Mouse (Mus musculus) CH12.LX (cell line): ENCODE measurements around the gene Samd10. TPM values are rescaled to one million over a fixed set of nuclear protein-coding genes. Genes with fewer than 3 reads are reported as not detected.

Experiments
- DNase-seq: peaks from one replicate; pipeline ENCODE4 v3.0.0-alpha.2; 2013; ENCODE audit errors: extremely low read depth
- H3K27ac ChIP-seq: 2 replicates; pipeline ENCODE4 v1.5.1; 2012; ENCODE audit warnings: low read depth, mild to moderate bottlenecking, control low read depth, moderate library complexity; ENCODE audit not compliant: insufficient read depth
- H3K27me3 ChIP-seq: replicated peaks from 2 replicates; pipeline ENCODE3; 2012; ENCODE audit warnings: inconsistent platforms
- H3K36me3 ChIP-seq, 2 experiments: replicated peaks in 1 of 2; 2 replicates each; pipeline versions ENCODE3 to v1.6.1; 2012; ENCODE audit warnings: inconsistent platforms in 1 of 2, low read length in 1 of 2, mild to moderate bottlenecking in 1 of 2, mixed read lengths in 1 of 2, moderate library complexity in 1 of 2; ENCODE audit not compliant: control insufficient read depth in 1 of 2, insufficient read depth in 1 of 2
- H3K4me1 ChIP-seq, 2 experiments: 2 replicates each; pipeline ENCODE4 v1.6.1; 2012; ENCODE audit warnings: inconsistent platforms in 1 of 2, moderate library complexity in 1 of 2; ENCODE audit not compliant: insufficient read depth in 2 of 2, control insufficient read depth in 1 of 2
- H3K4me2 ChIP-seq: 2 replicates; pipeline ENCODE4 v1.6.1; 2012; ENCODE audit warnings: low read depth, mild to moderate bottlenecking, control low read depth; ENCODE audit not compliant: poor library complexity, insufficient read depth, severe bottlenecking
- H3K4me3 ChIP-seq, 3 experiments: fragments of 150-350 bp in 1 of 3; sonication (generic) in 1 of 3; replicated peaks in 1 of 3; 2 replicates each; pipeline versions ENCODE3 to v1.5.1; 2011 to 2012; ENCODE audit warnings: low read depth in 2 of 3, low read length in 2 of 3, mild to moderate bottlenecking in 2 of 3, moderate library complexity in 2 of 3, control low read depth in 1 of 3, improper control_type of control experiment in 1 of 3, inconsistent platforms in 1 of 3, mixed read lengths in 1 of 3; ENCODE audit not compliant: poor library complexity in 1 of 3
- H3K79me2 ChIP-seq: replicated peaks from 2 replicates; pipeline ENCODE4 v1.6.1; 2012; ENCODE audit warnings: mild to moderate bottlenecking, moderate library complexity; ENCODE audit not compliant: control insufficient read depth, poor library complexity, insufficient read depth, severe bottlenecking; ENCODE audit errors: extremely low read depth
- H3K9ac ChIP-seq: 2 replicates; pipeline ENCODE4 v1.6.1; 2012; ENCODE audit warnings: low read depth, mild to moderate bottlenecking, control low read depth, moderate library complexity; ENCODE audit not compliant: insufficient read depth
- H3K9me3 ChIP-seq: replicated peaks from 2 replicates; pipeline ENCODE3; 2012; ENCODE audit warnings: low read length, inconsistent platforms, mixed read lengths
- BHLHE40 ChIP-seq: IDR thresholded peaks from 2 replicates; pipeline ENCODE4 v1.6.1; 2011; ENCODE audit warnings: mild to moderate bottlenecking, low read depth, low read length, improper control_type of control experiment
- CHD2 ChIP-seq: IDR thresholded peaks from 2 replicates; pipeline ENCODE4 v1.6.1; 2011; ENCODE audit warnings: low read length, improper control_type of control experiment
- CTCF ChIP-seq, 2 experiments: IDR thresholded peaks in 1 of 2; conservative IDR thresholded peaks in 1 of 2; 2 replicates each; pipeline ENCODE4 v1.5.1; 2011 to 2012; ENCODE audit warnings: low read depth in 2 of 2, low read length in 2 of 2, improper control_type of control experiment in 1 of 2, inconsistent platforms in 1 of 2, mild to moderate bottlenecking in 1 of 2, moderate library complexity in 1 of 2
- E2F4 ChIP-seq: IDR thresholded peaks from 2 replicates; pipeline ENCODE4 v1.6.1; 2011; ENCODE audit warnings: low read depth, low read length, improper control_type of control experiment; ENCODE audit not compliant: insufficient replicate concordance
- ETS1 ChIP-seq: conservative IDR thresholded peaks from 2 replicates; pipeline ENCODE4 v1.6.1; 2012; ENCODE audit warnings: low read depth, mild to moderate bottlenecking, inconsistent platforms, low read length, improper control_type of control experiment, moderate library complexity
- GABPA ChIP-seq: IDR thresholded peaks from 2 replicates; pipeline ENCODE4 v1.6.1; 2012; ENCODE audit warnings: low read depth, low read length, improper control_type of control experiment, inconsistent platforms; ENCODE audit not compliant: insufficient replicate concordance
- HCFC1 ChIP-seq: IDR thresholded peaks from 2 replicates; pipeline ENCODE4 v1.6.1; 2012; ENCODE audit warnings: low read depth, mild to moderate bottlenecking, inconsistent platforms, low read length, improper control_type of control experiment
- IRF4 ChIP-seq: IDR thresholded peaks from 2 replicates; pipeline ENCODE4 v1.6.1; 2014; ENCODE audit warnings: low read depth, mild to moderate bottlenecking, inconsistent platforms, low read length, improper control_type of control experiment
- JUN ChIP-seq: IDR thresholded peaks from 2 replicates; pipeline ENCODE4 v1.6.1; 2011; ENCODE audit warnings: low read depth, mild to moderate bottlenecking, low read length, improper control_type of control experiment, moderate library complexity; ENCODE audit not compliant: insufficient read depth
- JUND ChIP-seq: conservative IDR thresholded peaks from 2 replicates; pipeline ENCODE4 v1.6.1; 2011; ENCODE audit warnings: low read depth, low read length, improper control_type of control experiment
- MAFK ChIP-seq: IDR thresholded peaks from 2 replicates; pipeline ENCODE4 v1.6.1; 2011; ENCODE audit warnings: low read length, improper control_type of control experiment; ENCODE audit not compliant: insufficient replicate concordance
- MAZ ChIP-seq: IDR thresholded peaks from 2 replicates; pipeline ENCODE4 v1.6.1; 2012; ENCODE audit warnings: low read depth, mild to moderate bottlenecking, inconsistent platforms, low read length, improper control_type of control experiment, moderate library complexity
- MXI1 ChIP-seq: IDR thresholded peaks from 2 replicates; pipeline ENCODE4 v1.6.1; 2011; ENCODE audit warnings: mild to moderate bottlenecking, low read depth, low read length, improper control_type of control experiment
- PAX5 ChIP-seq: IDR thresholded peaks from 2 replicates; pipeline ENCODE4 v1.6.1; 2012; ENCODE audit warnings: low read length, inconsistent platforms, mixed read lengths
- POLR2A ChIP-seq: IDR thresholded peaks from 2 replicates; pipeline ENCODE4 v1.6.1; 2011; ENCODE audit warnings: low read depth, mild to moderate bottlenecking, improper control_type of control experiment, low read length
- POLR2AphosphoS2 ChIP-seq: IDR thresholded peaks from 2 replicates; pipeline ENCODE4 v1.6.1; 2011; ENCODE audit warnings: low read depth, low read length, improper control_type of control experiment
- RAD21 ChIP-seq: IDR thresholded peaks from 2 replicates; pipeline ENCODE4 v1.6.1; 2011; ENCODE audit warnings: low read depth, mild to moderate bottlenecking, low read length, improper control_type of control experiment, moderate library complexity
- USF2 ChIP-seq: conservative IDR thresholded peaks from 2 replicates; pipeline ENCODE4 v1.6.1; 2011; ENCODE audit warnings: low read depth, low read length, improper control_type of control experiment
- ZC3H11A ChIP-seq: IDR thresholded peaks from 2 replicates; pipeline ENCODE4 v1.6.1; 2012; ENCODE audit warnings: low read depth, mild to moderate bottlenecking, inconsistent platforms, low read length, improper control_type of control experiment
- ZNF384 ChIP-seq: IDR thresholded peaks from 2 replicates; pipeline ENCODE4 v1.6.1; 2012; ENCODE audit warnings: low read depth, low read length, improper control_type of control experiment, inconsistent platforms
- dilution Hi-C: fragments of 300-500 bp; cut with MboI; formaldehyde crosslinking; loops from 2 replicates; pipeline ENCODE4 v1.14.3; 2020; ENCODE audit warnings: low sequenced_read_pairs; ENCODE audit not compliant: extremely low pct_unique_long_range_greater_than_20kb, extremely low pct_ligation_motif_present
- in situ Hi-C: fragments of 300-500 bp; cut with MboI; formaldehyde crosslinking; loops from 3 replicates; pipeline ENCODE4 v1.14.3; 2019; ENCODE audit warnings: low sequenced_read_pairs, low pct_ligation_motif_present, low pct_unique_long_range_greater_than_20kb, mixed read lengths
- polyA plus RNA-seq: library from polyadenylated mRNA; unstranded; fragments of >175 nt; gene quantifications from 2 replicates; pipeline ENCODE4 v1.2.1, GENCODE M21; 2012; ENCODE audit warnings: low read depth; ENCODE audit not compliant: insufficient read length
- total RNA-seq, 2 experiments: library from RNA; depleted of rRNA; stranded (reverse); fragments of 300-350 nt in 1 of 2; fragments of >200 nt in 1 of 2; gene quantifications; 2 replicates each; pipeline ENCODE4 v1.2.3; 2012 to 2014

Gene Samd10
- total and polyA plus RNA-seq, 3 experiments = 0.32 to 3.8 (median 0.66) TPM

DNA sequence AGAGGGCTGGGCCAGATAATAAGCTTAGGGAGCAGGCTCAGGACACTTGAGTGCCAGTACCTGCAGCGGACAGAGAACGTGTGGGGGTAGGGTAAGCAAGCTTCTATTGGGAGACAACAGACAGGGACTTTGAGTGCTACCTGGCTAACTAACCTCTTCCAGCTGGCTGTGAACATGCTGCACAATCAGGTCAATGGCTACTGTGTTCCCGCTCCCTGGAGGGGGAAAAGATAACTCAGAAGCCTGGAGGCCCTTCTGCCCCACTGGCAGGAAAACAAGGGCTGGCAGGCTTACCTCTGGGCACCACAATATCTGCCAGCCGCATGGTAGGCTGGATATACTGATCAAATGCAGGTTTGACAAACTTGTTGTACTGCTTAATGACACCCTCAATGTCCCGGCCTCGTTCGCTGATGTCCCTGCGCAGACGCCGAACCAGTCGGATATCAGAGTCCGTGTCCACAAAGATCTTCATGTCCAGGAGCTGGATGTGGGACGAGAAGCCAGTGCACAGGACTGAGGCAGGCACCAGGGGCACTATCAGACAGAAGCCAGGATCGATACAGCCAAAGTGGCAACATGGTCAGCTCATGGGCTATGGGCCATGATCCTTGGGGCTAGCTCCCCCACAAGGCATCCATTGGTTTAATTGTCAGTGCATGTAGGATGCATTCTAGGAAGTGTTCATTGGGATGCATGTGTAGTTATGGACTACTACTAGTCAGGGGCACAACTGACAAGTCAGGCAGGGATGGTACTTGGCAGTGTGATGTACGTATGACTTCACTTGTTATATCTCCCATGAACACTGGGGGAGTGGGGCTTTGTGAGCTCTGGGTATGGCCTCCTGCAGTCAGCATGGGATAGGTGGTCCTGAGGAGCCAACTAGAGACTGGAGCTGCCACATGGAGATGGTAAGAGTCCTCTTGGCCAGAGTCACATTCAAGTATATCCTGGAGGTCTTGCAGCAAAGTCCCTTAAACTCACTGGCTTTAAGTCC lies 25.8 kb downstream of the Samd10 start:
- peaks cover 0 to 7% of the 10 kb centered on the region in 2 experiments; a peak in 2 of 4 replicates for H3K4me1 ChIP-seq
- in situ Hi-C loops = no loop called here
- dilution Hi-C loops = no loop called here
- no peak for TF ChIP-seq ETS1
- TF ChIP-seq HCFC1 = no peak
- no peak for TF ChIP-seq POLR2A
- no peak for TF ChIP-seq CHD2
- no peak for TF ChIP-seq MAFK
- no peak for TF ChIP-seq E2F4
- no peak for TF ChIP-seq MXI1
- TF ChIP-seq RAD21 = no peak
- TF ChIP-seq ZNF384 = no peak
- TF ChIP-seq BHLHE40 = no peak
- no peak for TF ChIP-seq MAZ
- no peak for TF ChIP-seq POLR2AphosphoS2
- TF ChIP-seq JUND = no peak
- TF ChIP-seq IRF4 = no peak
- TF ChIP-seq USF2 = no peak
- H3K27ac ChIP-seq = no peak overlapping the region
- H3K4me2 ChIP-seq = no peak overlapping the region
- no peaks in the 10 kb centered on the region for H3K9me3 ChIP-seq
- no peaks in the 10 kb centered on the region for H3K27me3 ChIP-seq
- H3K4me3 ChIP-seq = no peak overlapping the region
- peaks cover 46 to 76% of the 10 kb centered on the region in 2 experiments for H3K36me3 ChIP-seq
- H3K79me2 ChIP-seq = no peaks in the 10 kb centered on the region
- no peak for DNase-seq
- no peak overlapping the region for H3K9ac ChIP-seq

DNA sequence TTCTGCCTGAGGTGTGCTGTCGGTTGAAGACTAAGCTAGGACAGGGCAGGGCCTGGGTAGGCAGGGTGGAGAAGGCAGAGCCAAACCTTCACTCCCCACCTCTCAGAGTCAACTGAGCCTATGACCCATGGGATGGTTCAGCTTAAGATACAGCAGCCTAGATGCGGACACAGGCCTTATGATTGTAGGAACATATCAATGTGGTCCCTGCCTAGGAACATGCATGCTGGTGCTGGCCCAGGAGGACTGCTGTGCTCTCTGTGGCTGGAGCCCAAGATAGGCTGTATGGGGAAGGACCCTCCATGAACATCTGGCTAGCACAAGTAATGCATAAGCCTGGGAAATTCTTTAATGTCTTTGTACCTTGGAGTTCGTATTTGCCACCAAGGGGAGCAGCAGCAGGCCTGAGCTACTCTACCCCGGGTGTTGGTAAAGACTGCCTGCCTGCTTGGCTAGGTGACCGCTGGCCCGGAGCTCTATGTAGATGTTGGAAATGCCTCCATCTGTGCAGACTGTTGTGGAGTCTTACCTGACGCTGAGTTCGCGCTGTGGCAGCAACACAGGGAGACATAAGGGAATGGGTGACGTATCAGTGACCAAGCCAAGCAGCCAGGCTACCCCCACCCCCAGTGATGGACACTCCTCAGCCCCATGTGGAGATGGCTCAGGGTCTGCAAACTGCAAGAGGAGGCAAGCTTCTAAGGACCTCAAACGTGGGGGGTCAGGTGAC lies 26.9 kb downstream of the Samd10 start:
- Histone ChIP-seq H3K4me3 (no peak overlapping the region), H3K9me3 (no peaks in the 10 kb centered on the region), H3K4me2 (no peak overlapping the region), H3K4me1 (peaks cover 0 to 7% of the 10 kb centered on the region in 2 experiments; a peak in 2 of 4 replicates), H3K27me3 (no peaks in the 10 kb centered on the region), H3K36me3 (peaks cover 46 to 81% of the 10 kb centered on the region in 2 experiments), H3K79me2 (no peaks in the 10 kb centered on the region), H3K9ac (no peak overlapping the region), H3K27ac (no peak overlapping the region)
- in situ Hi-C loops (no loop called here), dilution Hi-C loops (no loop called here)
- TF ChIP-seq GABPA (no peak), RAD21 (no peak), JUN (no peak), MAFK (no peak), JUND (no peak), PAX5 (no peak), MXI1 (no peak), CTCF (conservative IDR thresholded peaks at IDR 0.05 in 1 of 2, IDR thresholded peaks at IDR 0.05 in 1 of 2; ENCODE audit: low read depth in 2 of 2, low read length in 2 of 2) (no peak), ZC3H11A (no peak)
- DNase-seq = no peak
